Mouse (Mus musculus) retina, postnatal 1 day (tissue): ENCODE results near the gene Btbd35f15.
"Not testable (repeated sequence)": the region's sequence is repeated elsewhere in the genome, so short reads cannot be mapped to it uniquely, and the experiment has no call there.

Experiments
- DNase-seq: peaks from one replicate; pipeline ENCODE4 v3.0.0-alpha.2; 2012

Btbd35f15 gene

DNA sequence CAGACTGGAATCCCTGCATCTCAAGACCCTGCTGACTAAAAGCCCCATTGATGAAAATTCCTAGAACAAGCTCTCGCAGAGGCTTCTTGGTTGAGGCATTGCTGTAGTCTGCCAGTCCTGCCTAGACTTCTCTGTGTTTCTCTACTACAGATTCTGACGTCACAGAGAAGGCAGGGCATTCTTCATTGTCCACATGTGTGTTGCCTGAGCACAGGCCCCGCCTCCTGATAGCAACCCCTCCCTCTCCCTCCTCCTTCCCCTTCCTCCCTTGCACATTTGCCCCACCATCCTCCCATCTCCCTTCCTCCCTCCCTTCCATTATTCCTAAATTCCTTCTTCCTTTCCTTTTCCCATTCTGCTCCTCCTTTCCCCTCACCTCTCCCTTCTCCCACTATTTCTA, at the start of gene Btbd35f15:
Gene Btbd35f15, minus strand, starts transcription at position 101 of the 400 bp plus-strand sequence.
- DNase-seq = not testable (repeated sequence)
